Mouse (Mus musculus) erythroblast, embryonic 14.5 days (primary cell): ENCODE results near the gene Olfr1122.

Experiments used
- GATA1 ChIP-seq: IDR thresholded peaks from 2 replicates; pipeline ENCODE4 v1.6.1; 2012; ENCODE audit warnings: low read length, inconsistent platforms, mixed read lengths
- TAL1 ChIP-seq: IDR thresholded peaks from 3 replicates; pipeline ENCODE4 v1.6.1; 2012; ENCODE audit warnings: low read length, inconsistent platforms, mixed read lengths

- TF ChIP-seq GATA1 (no peak), TAL1 (no peak)
Measured at GRCm38 (mm10) chr2:87437731-87438130, 52.1 kb downstream of the Olfr1122 start.
